ENCODE assay signal across 8 mouse cellular contexts in genomic region chr11:115187224-115187639, GRCm38 (mm10). TPM values are rescaled to one million over a fixed set of nuclear protein-coding genes. Genes with fewer than 3 reads are reported as not detected.
DNase-seq lines count a peak whose midpoint lies in the region; ATAC-seq lines count a peak whose summit lies in the region.

Gene Tmem104, plus strand, starts transcription at chr11:115187487.

- H3K36me3 ChIP-seq in hindbrain, embryonic 10.5 days: peaks cover 14% of the 10 kb centered on the region

- H3K27me3 ChIP-seq in hindbrain, embryonic 10.5 days (ENCODE audit: insufficient read depth, poor library complexity, severe bottlenecking): no peaks in the 10 kb centered on the region

- under 1% methylated on average over 39 of the region's 39 CpGs for WGBS in hindbrain, embryonic 10.5 days

- H3K27ac ChIP-seq in hindbrain, embryonic 10.5 days: peak within 1 kb of the TSS; percentile 89

- peak within 1 kb of the TSS; percentile 66 for H3K4me3 ChIP-seq in hindbrain, embryonic 10.5 days

- H3K9me3 ChIP-seq in hindbrain, embryonic 10.5 days: no peaks in the 10 kb centered on the region

- peak; percentile 98 for DNase-seq in MN1 (ENCODE audit: low spot score)
- peak; percentile 99 for DNase-seq in cerebellum, adult 9-10 months
- DNase-seq in hindbrain, embryonic 10.5 days (ENCODE audit: low spot score): peak; percentile 99
- DNase-seq in layer of hippocampus, postnatal 10 days (ENCODE audit: low spot score in 2 of 2): peak; percentile 99 to 100
- DNase-seq in lung, postnatal 10 days: peak; percentile 100
- DNase-seq in ovary, postnatal 36 days (ENCODE audit: low spot score): peak; percentile 100
- DNase-seq in thymus, postnatal 25 days: peak; percentile 100

- H3K4me1 ChIP-seq in hindbrain, embryonic 10.5 days (replicated peaks): peaks cover 39% of the 10 kb centered on the region

- peak; percentile 95 for ATAC-seq in frontal cortex, adult (ENCODE audit: low TSS enrichment)

RNA-seq across cellular contexts. Expression of gene Tmem104, which starts in this region (rescaled TPM):
- polyA plus RNA-seq in hindbrain, embryonic 10.5 days (2016; fragmentation: Nextera tagmentation; extraction: Ambion mirVana): 6.9 and 10.6 TPM in 2 replicates
- total RNA-seq in layer of hippocampus, postnatal 10 days (2021): 10 to 100 TPM; 15.1 to 20.2 TPM

Comparison
In these comparisons a context has a peak if more than half of its experiments do, and no peak if none do; other contexts are left out.
1. Peak in every context shown above with its lines: DNase-seq, ATAC-seq, H3K4me3 ChIP-seq and H3K27ac ChIP-seq.